Mouse (Mus musculus) CD4-positive, CD25-positive, alpha-beta regulatory T cell, adult 2 months (primary cell): ENCODE results near the gene Leap2.

Source experiments
- DNase-seq: peaks from one replicate; pipeline ENCODE4 v3.0.0-alpha.2; 2012; ENCODE audit warnings: low read depth, low spot score

Leap2 gene

GRCm38 (mm10) chr11:53423036-53423435, at the start of gene Leap2:
Leap2 (minus strand) TSS chr11:53423170.
- no peak for DNase-seq

DNA sequence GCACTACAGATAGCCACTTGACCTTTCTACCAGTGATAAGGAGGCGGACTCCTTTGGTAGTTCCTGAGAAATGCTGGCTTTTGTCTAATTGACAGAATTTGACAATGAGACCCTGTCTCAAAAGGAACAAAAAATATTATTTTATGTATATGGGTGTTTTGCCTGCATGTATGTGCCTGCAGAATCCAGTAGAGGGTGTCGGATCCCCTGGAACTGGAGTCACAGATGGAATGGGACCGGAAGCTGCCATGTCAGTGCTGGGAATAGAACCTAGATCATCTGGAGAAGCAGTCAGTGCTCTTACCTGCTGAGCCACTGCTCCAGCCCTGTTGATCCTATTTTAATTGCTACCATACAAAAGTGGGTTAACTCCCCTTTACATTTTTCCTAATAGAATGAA, 49.7 kb upstream of the Leap2 start:
- no peak for DNase-seq

DNA sequence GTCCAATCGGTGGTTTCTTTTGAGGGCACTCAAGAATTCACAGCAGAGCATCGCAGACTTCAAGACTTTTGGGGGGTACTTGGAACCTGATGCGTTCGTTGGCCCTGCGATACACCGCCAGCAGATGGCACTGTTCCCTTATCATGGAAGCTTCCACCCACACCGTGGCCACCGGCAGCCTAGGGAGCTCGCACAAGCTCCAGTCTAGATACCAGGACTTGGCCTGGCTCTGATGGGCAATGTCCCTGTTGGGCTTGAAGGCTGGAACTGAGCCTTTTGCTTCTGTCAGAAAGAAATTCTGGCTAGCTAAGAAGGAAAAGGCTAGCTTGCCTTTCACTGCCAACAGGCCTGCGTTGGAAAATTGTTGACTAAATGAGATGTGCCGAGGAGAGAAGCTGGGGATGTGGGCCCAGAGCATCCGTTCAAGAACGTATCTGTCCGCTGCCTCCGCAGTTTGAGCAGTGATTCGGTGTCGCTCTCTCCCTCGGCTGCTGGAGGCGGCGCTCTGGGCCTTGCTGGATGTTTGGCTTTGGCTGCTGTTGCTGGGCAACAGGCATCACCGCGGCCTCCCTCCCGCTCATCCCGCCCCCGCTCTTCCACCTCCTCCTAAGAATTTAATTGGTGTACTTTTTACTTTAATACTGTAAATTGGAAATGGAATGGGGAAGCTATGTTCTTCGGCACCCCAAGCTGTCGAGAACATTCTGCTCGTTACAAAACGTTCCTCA, 47.2 kb upstream of the Leap2 start, which contains the start of gene Gm9837:
TSS of gene Gm9837 (minus strand) at position 512 of the 728 bp plus-strand sequence.
- peak; percentile 92 for DNase-seq

GRCm38 (mm10) chr11:53469294-53469967, 46.5 kb upstream of the Leap2 start:
- DNase-seq = no peak

DNA sequence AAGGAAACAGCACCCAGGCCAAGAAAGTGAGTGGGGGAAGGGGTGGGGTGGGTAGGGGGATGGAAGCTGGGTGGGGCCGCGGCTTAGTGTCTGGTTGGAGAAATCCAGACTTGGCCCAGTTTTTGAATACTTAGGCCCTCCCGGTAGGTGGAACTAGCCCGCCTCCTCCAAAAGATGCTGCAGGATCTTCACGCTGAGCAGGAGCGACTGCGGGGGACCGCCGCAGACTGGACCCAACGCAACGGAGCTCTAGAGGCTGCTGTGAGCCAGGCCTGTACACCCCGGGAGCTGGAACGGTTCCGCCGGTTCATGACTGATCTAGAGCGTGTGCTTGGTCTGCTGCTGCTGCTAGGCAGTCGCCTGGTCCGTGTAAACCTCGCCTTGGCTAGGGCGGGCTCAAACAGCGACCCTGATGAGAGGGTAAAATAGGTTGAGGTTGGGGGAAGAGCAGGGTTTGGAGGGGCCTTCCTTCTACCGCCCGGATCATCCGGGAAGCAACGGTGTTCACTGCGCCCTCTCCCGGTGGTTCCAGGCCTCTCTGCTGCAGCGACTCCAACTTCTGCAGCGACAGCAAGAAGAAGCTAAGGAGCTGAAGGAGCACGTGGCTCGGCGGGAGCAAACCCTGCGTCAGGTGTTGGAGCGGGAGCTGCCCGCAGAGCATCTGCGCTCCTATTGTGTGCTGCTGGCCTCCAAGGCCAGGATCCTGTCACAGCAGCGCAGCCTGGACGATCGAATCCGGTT, 43.4 kb upstream of the Leap2 start:
- DNase-seq = peak; percentile 67

DNA sequence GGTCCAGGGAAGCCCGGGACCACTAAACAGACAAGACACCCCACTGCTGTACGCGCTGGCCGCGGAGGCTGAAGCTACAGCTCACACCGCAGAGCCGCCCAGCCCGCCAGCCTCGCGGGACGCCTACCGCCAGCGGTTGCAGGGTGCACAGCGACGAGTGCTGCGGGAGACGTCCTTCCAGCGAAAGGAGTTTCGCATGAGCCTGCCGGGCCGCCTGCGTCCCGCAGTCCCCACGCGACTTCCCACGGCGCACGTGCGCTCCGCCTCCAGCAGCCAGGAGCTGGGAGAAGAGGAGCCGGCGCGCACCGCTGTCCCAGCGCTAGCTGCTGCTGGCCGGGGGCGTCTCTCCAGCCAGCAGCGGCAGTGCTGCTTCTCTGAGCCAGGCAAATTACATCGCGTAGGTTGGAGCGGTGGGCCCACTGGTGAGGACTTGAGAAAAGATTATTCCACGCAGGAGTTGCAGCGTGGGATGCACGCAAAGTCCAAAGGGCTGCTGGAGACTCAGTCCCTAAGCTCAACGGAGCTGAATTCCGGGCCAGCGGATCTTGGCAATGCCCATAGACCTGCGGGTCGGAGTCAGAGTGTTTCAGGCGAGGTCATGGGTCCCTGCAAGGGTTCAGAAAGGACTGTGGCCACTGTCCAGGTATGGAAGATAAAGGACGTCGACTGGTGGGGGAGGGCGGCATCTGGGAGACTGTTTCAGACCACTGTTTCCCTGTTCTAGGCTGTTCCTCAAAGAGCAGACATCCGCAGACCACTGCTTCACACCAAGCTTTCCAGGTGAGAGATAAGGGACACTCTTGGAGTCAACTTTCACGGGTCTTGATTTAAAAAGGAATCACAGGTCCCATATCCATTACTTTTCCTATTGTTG, 40.8 kb upstream of the Leap2 start:
- no peak for DNase-seq

GRCm38 (mm10) chr11:53461727-53462126, 38.8 kb upstream of the Leap2 start:
- DNase-seq = no peak

DNA sequence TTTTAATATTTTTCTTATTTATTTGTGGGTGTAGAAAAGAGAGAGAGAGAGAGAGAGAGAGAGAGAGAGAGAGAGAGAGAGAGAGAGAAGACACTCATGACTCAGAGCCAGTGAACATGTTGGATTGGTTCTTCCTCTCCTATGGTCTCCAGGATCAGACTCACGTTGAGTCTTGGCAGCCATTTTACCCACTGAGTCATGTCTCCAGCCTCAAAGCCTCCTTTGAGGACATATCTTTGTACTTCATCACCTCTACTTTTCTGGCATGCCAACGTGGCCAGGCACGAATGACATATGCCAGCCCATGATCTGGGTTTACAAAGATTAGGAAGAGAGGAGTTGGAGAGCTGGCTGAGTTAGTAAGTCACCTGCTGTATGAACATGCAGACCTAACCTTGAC, 37.2 kb upstream of the Leap2 start:
- DNase-seq = no peak

DNA sequence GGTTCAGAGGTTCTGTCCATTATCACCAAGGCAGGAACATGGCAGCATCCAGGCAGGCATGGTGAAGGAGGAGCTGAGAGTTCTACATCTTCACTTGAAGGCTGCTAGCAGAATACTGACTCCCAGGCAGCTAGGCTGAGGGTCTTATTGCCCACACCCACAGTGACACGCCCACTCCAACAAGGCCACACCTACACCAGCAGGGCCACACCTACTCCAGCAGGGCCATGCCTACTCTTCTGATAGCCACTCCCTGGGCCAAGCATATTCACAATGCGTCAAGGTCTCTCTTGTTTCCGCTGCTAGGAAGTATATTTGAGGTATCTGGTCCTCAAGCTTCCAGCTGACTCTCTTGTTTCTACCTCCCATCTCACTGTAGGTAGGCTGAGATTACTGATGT, 36.0 kb upstream of the Leap2 start:
- no peak for DNase-seq

DNA sequence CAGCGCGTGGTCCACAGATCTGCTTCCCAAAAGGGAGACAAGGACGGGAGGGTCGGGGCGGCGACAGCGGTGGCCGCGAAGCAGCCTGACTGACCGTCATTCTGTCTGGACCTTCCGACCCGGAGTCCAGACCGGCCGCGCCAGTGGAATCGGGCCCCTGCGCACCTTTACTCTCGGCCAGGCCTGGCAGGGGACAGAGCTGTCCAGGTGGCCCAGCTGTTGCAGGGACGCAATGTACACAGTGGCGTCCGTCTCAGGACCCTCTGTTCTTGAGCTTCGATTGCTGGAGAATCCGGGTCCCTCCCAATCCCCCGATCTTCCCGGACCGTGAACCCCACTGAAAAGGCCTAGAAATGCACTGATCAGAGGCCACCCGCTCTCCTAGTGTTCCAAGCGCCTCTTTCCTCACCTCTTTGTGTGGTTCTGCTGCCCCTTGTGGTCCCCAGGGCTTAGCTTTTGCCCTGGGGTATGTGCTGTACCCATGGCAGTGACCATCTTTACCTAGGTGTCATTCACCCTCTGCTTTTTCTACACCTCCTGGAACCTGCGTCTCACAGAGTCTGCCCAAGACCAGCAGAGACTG, 34.5 kb upstream of the Leap2 start:
- DNase-seq = no peak

DNA sequence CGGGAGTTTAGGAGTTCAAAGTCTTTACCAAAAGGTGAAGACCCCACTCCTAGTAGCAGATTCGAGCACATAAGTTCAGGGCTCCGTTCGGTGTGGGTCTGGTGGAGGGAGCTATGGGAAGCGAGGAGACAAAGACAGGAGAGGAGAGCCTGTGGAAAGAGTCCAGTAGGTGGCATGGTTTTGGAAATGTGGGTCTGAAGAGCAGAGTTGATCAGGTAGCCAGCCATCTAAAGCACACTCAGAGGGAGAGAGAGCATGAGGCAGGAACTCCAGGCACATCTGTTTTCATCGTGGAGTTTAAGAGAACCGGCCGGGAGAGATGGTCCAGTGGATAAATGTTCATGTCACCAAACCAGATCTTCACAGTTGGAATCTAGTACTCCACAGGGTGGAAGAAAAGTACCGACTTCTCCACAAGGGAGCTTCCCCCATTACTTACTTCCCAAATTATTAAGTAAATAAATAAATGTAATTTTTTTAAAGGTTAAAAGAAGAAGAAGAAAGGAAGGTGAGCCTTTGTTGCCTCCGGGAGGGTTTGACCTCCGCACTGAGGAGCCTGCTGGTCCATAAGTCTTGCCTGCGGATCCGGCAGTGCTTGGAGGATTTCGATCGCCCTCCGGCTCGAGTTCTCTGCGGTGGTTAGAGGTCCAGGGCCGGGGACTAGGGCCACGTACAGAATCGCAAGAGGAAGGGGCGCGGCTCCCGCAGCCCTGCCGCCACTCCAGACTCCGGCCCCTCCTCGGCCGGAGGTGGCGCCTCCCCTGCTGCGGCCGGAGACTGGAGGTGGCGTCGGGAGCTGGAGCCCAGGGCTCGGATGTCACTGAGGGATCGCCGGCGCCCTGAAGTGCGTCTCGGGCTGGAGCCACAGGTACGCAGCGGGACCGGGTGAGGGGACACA, 33.8 kb upstream of the Leap2 start, which contains the start of the genes Gm10447 and Shroom1:
TSS of gene Gm10447 (minus strand) at position 637 of the 898 bp plus-strand sequence.
TSS of gene Shroom1 (plus strand) at position 732 of the 898 bp plus-strand sequence.
- no peak for DNase-seq

DNA sequence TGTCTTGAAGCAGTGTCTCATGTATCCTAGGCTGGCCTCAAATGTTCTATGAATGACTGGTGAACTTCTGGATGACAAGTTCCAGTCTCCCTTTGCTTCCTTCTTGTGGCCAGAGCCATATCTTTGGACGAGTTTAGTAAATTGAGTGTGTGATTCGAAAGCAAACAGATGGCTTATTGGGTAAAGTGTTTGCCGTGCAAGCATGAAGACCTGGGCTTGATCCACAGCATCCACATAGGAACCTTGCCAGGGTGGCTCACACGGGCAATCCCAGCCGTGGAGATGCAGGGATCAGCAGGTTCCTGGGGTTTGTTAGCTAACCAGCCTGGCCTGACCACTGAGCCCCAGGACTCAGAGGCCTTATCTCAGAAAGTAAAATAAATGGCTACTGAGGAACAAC, 30.1 kb upstream of the Leap2 start:
- DNase-seq = no peak

DNA sequence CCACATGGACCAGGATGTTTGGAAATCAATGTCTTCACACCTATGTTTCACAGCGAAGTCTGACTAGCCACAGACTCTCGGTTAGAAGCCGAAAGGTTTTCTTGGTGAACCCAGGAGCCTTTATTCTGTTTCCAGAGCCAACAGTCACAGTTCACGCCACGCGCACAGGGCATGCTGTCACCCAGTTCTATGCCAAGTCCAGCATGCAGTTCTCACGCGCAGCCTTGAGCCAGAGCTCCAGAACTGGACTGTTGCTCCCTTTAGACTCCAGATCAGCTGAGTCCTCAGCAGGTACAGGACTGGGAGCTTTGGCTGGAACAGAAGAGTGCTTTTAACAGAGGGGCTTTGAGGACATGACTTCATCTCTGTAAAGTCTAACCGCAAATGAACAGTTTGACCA, 29.4 kb upstream of the Leap2 start:
- no peak for DNase-seq

DNA sequence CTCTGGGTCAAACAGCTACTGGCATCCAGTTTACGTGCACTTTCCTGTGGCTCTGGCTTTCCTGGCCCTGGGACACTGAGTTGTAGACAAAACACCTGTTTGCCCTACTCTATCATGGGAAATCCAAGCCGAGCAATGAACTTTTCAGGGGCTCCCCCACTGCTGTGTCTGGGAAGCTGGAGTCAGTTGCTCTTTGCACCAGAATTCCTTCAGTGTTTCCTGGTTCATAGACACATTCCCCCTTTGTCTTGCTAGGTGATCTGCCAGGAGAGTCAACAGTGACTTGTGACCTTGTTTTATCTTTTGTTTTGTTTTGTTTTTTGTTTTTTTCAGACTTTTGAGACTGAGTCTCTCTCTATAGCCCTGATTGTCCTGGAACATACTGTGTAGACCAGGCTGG, 28.4 kb upstream of the Leap2 start:
- DNase-seq = no peak

DNA sequence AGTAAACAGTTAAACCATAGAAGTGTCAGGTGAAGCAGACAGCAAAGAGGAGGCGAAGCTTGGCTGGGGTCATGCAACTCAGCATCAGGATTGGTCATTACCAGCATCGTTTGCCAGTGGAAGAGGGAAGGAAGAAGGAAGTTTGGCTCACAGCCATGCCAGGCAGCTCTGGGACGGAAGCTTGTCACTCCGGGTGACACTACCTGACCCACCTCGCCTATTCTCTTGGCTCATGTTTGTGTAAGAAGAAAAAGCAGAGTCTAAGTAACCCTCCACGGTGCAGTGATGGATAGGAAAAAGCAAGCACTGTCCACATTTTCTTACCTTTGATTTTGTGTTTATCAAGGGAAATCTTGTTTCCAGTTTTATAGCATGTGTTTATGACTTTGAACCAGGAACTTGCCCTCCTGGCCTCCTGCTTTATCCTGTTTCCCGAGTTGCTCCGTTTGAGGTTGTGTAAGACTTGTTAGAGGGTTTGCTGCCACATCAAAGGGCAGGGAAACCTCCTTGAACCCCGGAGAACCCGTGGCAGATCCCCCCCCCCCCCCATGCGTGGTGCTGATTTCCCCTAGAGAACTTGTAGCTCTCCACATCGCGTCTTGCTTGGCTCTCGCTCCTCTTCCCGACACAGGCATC, 27.2 kb upstream of the Leap2 start:
- DNase-seq = no peak

DNA sequence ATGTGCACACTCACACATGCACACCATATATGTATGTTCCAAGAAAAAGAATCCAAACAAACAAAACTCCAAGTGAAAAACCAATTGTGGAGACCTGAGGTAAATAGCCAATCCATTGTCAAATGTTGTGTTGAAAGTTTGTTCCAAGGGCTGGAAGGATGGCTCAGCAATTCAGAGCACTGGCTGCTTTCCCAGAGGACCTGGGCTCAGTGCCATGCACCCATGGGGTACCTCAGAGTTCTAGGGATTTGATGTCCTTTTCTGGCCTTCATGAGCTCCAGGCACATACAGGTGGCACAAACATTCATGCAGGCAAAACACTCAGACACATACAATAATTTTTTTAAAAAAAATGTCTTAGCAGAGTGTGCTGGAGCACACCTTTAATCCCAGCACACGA, 25.6 kb upstream of the Leap2 start:
- no peak for DNase-seq

DNA sequence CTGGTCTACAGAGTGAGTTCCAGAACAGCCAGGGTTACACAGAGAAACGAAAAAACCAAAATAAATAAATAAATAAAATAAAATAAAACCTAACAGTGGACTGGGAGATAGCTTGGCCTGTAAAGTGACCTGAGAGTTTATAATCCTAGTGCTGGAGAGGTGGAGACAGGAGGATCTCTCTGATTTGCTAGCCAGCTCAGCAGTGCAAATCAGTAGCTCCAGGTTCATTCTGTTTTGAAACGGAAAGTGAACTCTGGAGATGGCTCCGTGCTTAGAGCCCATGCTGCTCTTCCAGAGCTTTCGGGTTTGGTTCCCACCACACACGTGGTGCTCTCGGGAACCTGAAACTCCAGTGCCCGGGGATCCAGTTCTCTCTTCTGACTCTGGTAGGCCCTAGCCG, 25.0 kb upstream of the Leap2 start:
- no peak for DNase-seq

DNA sequence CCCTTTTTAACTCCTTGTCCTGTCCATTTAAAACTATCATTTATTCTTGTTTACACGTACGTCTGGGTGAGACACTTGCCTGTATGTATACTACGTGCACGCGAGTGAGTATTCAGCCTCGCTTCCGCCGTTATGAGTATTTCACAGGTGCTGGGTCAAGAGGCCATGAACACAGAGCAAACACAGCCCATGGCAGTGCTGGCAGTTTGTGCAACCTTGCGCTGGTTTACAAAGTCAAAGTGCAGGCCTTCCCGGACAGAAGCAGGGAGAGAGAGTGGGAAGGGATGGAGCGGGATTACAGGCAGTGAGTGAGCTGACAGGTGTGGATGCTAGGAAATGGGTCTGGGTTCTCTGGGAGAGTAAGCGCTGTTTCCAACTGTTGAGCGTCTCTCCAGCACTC, 23.2 kb upstream of the Leap2 start:
- DNase-seq = no peak

- no peak for DNase-seq
Observed at GRCm38 (mm10) chr11:53445562-53445961, 22.6 kb upstream of the Leap2 start.

DNA sequence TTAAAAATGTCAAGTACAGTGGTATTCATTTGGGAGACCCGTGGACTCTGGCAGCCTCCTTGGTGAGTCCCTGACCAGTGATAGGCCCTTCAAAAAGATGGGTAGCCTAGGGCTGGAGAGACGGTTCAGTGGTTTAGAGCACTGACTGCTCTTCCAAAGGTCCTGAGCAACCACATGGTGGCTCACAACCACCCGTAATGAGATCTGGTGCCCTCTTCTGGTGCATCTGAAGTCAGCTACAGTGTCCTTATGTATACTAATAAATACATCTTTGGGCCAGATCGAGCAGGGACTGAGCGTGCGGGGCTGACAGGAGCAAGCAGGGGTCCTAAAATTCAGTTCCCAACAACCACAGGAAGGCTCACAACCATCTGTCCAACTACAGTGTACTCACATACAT, 20.9 kb upstream of the Leap2 start:
- DNase-seq = peak; percentile 51
